Mouse (Mus musculus): ENCODE results near the gene A730015C16Rik.

Gene A730015C16Rik

GRCm38 (mm10) chr4:108848505-108848848 is at the start of gene A730015C16Rik:
A730015C16Rik (minus strand) TSS chr4:108848619.
- DNase-seq, result peak in 1 of 2 experiments; percentile 20

- DNase-seq, result no peak
Observed at GRCm38 (mm10) chr4:108890876-108891275, 42.5 kb upstream of the A730015C16Rik start.

- DNase-seq, result no peak
Observed at GRCm38 (mm10) chr4:108887456-108887855, 39.0 kb upstream of the A730015C16Rik start.

GRCm38 (mm10) chr4:108883815-108884214 is 35.4 kb upstream of the A730015C16Rik start:
- no peak for DNase-seq

- peak; percentile 47 to 57 for DNase-seq
Observed at GRCm38 (mm10) chr4:108878963-108879822, 30.8 kb upstream of the A730015C16Rik start, which contains the start of gene Rab3b. Rab3b (plus strand) TSS chr4:108879063.

- no peak for DNase-seq
Observed at GRCm38 (mm10) chr4:108877901-108878300, 29.5 kb upstream of the A730015C16Rik start.

GRCm38 (mm10) chr4:108873746-108874145 is 25.3 kb upstream of the A730015C16Rik start:
- no peak for DNase-seq

GRCm38 (mm10) chr4:108869730-108870374 is 21.4 kb upstream of the A730015C16Rik start:
- peak; percentile 45 to 86 for DNase-seq

- no peak for DNase-seq
Observed at GRCm38 (mm10) chr4:108866806-108867205, 18.4 kb upstream of the A730015C16Rik start.

- peak; percentile 87 to 90 for DNase-seq
Observed at GRCm38 (mm10) chr4:108847715-108848504, 509 bp downstream of the A730015C16Rik start, which contains the start of gene Kti12. Kti12 (plus strand) TSS chr4:108847785.

GRCm38 (mm10) chr4:108845824-108846569 is 2.4 kb downstream of the A730015C16Rik start:
- no peak for DNase-seq

- no peak for DNase-seq
Observed at GRCm38 (mm10) chr4:108843336-108843735, 5.1 kb downstream of the A730015C16Rik start.

- peak in 1 of 2 experiments; percentile 17 for DNase-seq
Observed at GRCm38 (mm10) chr4:108841920-108842578, 6.4 kb downstream of the A730015C16Rik start.

- peak in 1 of 2 experiments; percentile 10 for DNase-seq
Observed at GRCm38 (mm10) chr4:108838031-108838430, 10.4 kb downstream of the A730015C16Rik start.

- no peak for DNase-seq
Observed at GRCm38 (mm10) chr4:108835496-108835895, 12.9 kb downstream of the A730015C16Rik start.

GRCm38 (mm10) chr4:108834971-108835311 is 13.5 kb downstream of the A730015C16Rik start:
- peak; percentile 8 to 9 for DNase-seq

- peak; percentile 91 for DNase-seq
Observed at GRCm38 (mm10) chr4:108834115-108834970, 14.1 kb downstream of the A730015C16Rik start, which contains the start of gene Txndc12. Txndc12 (plus strand) TSS chr4:108834601.

- DNase-seq, result no peak
Observed at GRCm38 (mm10) chr4:108833828-108834114, 14.6 kb downstream of the A730015C16Rik start.

GRCm38 (mm10) chr4:108832916-108833827 is 15.2 kb downstream of the A730015C16Rik start, which contains the start of gene Btf3l4:
Btf3l4 (minus strand) TSS chr4:108833614.
- DNase-seq, result peak; percentile 91 to 92

GRCm38 (mm10) chr4:108830698-108831097 is 17.7 kb downstream of the A730015C16Rik start:
- no peak for DNase-seq

Measured in lung, adult 18-20 months (tissue).